Mouse (Mus musculus) R1 (cell line): Measurements from ENCODE around the gene Kif3b.

Experiments used
- DNase-seq: peaks from one replicate; pipeline ENCODE4 v3.0.0-alpha.2; 2018; ENCODE audit warnings: low read depth, low spot score

The Kif3b gene

GRCm38 (mm10) chr2:153297771-153298170 lies 6.6 kb downstream of the Kif3b start:
- no peak for DNase-seq

GRCm38 (mm10) chr2:153298460-153298859 lies 7.2 kb downstream of the Kif3b start:
- no peak for DNase-seq

GRCm38 (mm10) chr2:153298863-153299262 lies 7.7 kb downstream of the Kif3b start:
- no peak for DNase-seq

GRCm38 (mm10) chr2:153301123-153301522 lies 9.9 kb downstream of the Kif3b start:
- no peak for DNase-seq

- DNase-seq = peak; percentile 24
Measured at GRCm38 (mm10) chr2:153305240-153305639, 14.0 kb downstream of the Kif3b start.

GRCm38 (mm10) chr2:153308586-153308985 lies 17.4 kb downstream of the Kif3b start:
- DNase-seq = no peak

- DNase-seq = no peak
Measured at GRCm38 (mm10) chr2:153309106-153309505, 17.9 kb downstream of the Kif3b start.

- no peak for DNase-seq
Measured at GRCm38 (mm10) chr2:153310228-153310627, 19.0 kb downstream of the Kif3b start.

- DNase-seq = no peak
Measured at GRCm38 (mm10) chr2:153312884-153313283, 21.7 kb downstream of the Kif3b start.

GRCm38 (mm10) chr2:153318408-153318807 lies 27.2 kb downstream of the Kif3b start:
- no peak for DNase-seq

- DNase-seq = no peak
Measured at GRCm38 (mm10) chr2:153319036-153319643, 27.9 kb downstream of the Kif3b start.

- no peak for DNase-seq
Measured at GRCm38 (mm10) chr2:153325706-153326376, 34.6 kb downstream of the Kif3b start.

- DNase-seq = no peak
Measured at GRCm38 (mm10) chr2:153332271-153332670, 41.1 kb downstream of the Kif3b start.

GRCm38 (mm10) chr2:153332981-153333380 lies 41.8 kb downstream of the Kif3b start:
- DNase-seq = no peak

- DNase-seq = no peak
Measured at GRCm38 (mm10) chr2:153333822-153334232, 42.6 kb downstream of the Kif3b start.

GRCm38 (mm10) chr2:153334281-153334680 lies 43.1 kb downstream of the Kif3b start:
- no peak for DNase-seq

- no peak for DNase-seq
Measured at GRCm38 (mm10) chr2:153336117-153336516, 44.9 kb downstream of the Kif3b start.

GRCm38 (mm10) chr2:153338361-153339350 lies 47.4 kb downstream of the Kif3b start:
- DNase-seq = no peak

- DNase-seq = no peak
Measured at GRCm38 (mm10) chr2:153342166-153342565, 51.0 kb downstream of the Kif3b start.

- DNase-seq = no peak
Measured at GRCm38 (mm10) chr2:153342602-153343001, 51.4 kb downstream of the Kif3b start.

- no peak for DNase-seq
Measured at GRCm38 (mm10) chr2:153343191-153343590, 52.0 kb downstream of the Kif3b start.

GRCm38 (mm10) chr2:153345071-153345453 lies 53.8 kb downstream of the Kif3b start:
- no peak for DNase-seq
